Mouse (Mus musculus) liver, embryonic 12.5 days (tissue): Measurements from ENCODE around the gene Poc5. TPM values are rescaled to one million over a fixed set of nuclear protein-coding genes. Genes with fewer than 3 reads are reported as not detected.

Source experiments
- ATAC-seq: fragments of 200-750 bp; cut with Nextera tagmentation; 2 replicates; pipeline ENCODE4 v1.8.0; 2017; ENCODE audit warnings: moderate number of reproducible peaks, mild to moderate bottlenecking, moderate library complexity
- H3K27ac ChIP-seq: fragments of 300-500 bp; sonication (generic); 2 replicates; pipeline ENCODE4 v1.5.1; 2016; ENCODE audit warnings: mild to moderate bottlenecking
- H3K27me3 ChIP-seq: fragments of 300-500 bp; sonication (generic); replicated peaks from 2 replicates; pipeline ENCODE4 v1.6.1; 2016; ENCODE audit warnings: mild to moderate bottlenecking, moderate library complexity
- H3K36me3 ChIP-seq: fragments of 300-500 bp; sonication (generic); 2 replicates; pipeline ENCODE4 v1.6.1; 2016; ENCODE audit warnings: mild to moderate bottlenecking, moderate library complexity
- H3K4me1 ChIP-seq: fragments of 300-500 bp; sonication (generic); 2 replicates; pipeline ENCODE4 v1.6.1; 2016
- H3K4me2 ChIP-seq: fragments of 300-500 bp; sonication (generic); 2 replicates; pipeline ENCODE4 v1.6.1; 2016; ENCODE audit warnings: mild to moderate bottlenecking, moderate library complexity
- H3K4me3 ChIP-seq: fragments of 300-500 bp; sonication (generic); 2 replicates; pipeline ENCODE4 v1.5.1; 2016; ENCODE audit warnings: mild to moderate bottlenecking, moderate library complexity
- H3K9ac ChIP-seq: fragments of 300-500 bp; sonication (generic); 2 replicates; pipeline ENCODE4 v1.6.1; 2016; ENCODE audit warnings: mild to moderate bottlenecking, moderate library complexity
- H3K9me3 ChIP-seq: fragments of 300-500 bp; sonication (generic); replicated peaks from 2 replicates; pipeline ENCODE4 v1.6.1; 2016; ENCODE audit warnings: mild to moderate bottlenecking, moderate library complexity
- WGBS: fragments of 180-500 bp; shearing (Covaris S2); methylation state at CpG from one replicate; pipeline ENCODE4 v1.1.7; 2016; ENCODE audit not compliant: insufficient replicate concordance; 5-methylcytosine and 5-hydroxymethylcytosine counted together
- polyA plus RNA-seq: library from polyadenylated mRNA; unstranded; fragments of >200 nt; fragmentation: Nextera tagmentation; extraction: Ambion mirVana; gene quantifications from 2 replicates; pipeline ENCODE4 v1.2.1, GENCODE M21; 2016

Poc5 gene
- polyA plus RNA-seq, result 10.4 and 11.4 TPM in 2 replicates

DNA sequence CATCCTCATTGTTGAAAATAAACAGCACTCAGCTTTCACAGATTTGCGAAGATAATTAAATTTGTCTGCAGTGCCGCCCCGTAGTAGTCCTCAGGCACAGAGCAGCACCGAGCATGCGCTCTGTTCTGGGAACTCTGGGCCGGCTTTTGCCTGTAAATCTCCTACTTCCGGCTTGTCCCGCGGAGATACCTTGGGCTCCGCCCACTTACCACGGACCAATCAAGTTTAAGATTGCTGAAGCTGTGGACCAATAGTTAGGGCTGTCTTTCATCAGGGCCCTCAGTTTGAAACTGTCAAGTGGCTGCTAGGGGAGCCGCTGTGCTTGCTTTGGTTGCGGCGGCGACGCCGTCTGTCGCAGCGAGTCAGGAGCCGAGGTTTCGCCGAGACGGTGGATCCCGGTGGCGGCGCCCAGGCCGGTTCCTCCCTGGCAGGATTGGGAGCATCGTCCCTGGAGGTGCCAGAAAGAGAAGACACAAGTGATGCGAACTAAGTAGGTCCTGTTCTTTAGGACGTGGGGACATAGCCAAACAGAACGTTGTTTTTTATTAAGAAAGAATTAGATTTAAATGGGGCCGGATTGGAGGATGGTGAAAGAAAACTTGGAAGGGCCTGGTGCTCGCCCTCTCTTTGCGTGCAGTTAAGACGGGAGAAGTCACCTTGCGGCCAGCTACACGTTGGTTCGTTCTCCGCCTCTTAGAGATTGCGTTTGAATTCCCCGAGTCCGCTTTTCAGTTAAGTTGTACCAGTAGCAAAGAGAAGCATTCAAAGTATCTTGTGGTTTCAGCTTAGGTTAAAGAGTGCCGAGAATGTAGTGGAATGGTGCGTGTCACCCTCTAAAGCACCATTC, at the start of gene Poc5:
Poc5 (plus strand) TSS at position 253 of the 847 bp plus-strand sequence.
- peak within 1 kb of the TSS; percentile 79 for H3K4me2 ChIP-seq
- no peaks in the 10 kb centered on the region for H3K27me3 ChIP-seq
- H3K27ac ChIP-seq, result peak within 1 kb of the TSS; percentile 69
- peaks cover 12% of the 10 kb centered on the region for H3K4me1 ChIP-seq
- H3K36me3 ChIP-seq, result peaks cover 33% of the 10 kb centered on the region
- peak within 1 kb of the TSS; percentile 82 for H3K4me3 ChIP-seq
- peak; percentile 99 for ATAC-seq
- WGBS, result under 1% methylated on average over 44 of the region's 44 CpGs
- H3K9ac ChIP-seq, result peak within 1 kb of the TSS; percentile 75
- 0 out of 2 replicates have a peak, but pooled peaks cover 2% of the 10 kb centered on the region for H3K9me3 ChIP-seq

DNA sequence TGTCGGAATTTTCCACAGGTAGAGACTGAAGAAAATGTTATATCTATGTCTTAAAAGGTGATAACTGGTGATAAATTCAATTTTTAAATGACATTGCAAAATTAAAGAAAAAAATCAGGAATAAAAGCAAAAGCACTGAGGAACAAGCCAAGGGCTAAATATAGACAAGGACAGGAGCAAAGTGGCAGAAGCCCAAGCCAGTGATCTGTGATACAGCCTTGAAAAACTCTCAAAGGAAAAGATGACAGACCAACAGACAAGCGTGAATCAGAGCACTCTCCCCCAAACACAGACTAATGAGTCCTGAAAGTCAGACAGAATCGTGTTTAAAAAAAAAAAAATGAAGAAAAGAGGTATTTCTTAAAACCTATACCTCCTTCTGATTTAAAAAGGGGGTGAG, 46.6 kb upstream of the Poc5 start:
- Histone ChIP-seq H3K4me1 (no peaks in the 10 kb centered on the region), H3K4me3 (no peak overlapping the region), H3K9me3 (no peaks in the 10 kb centered on the region), H3K9ac (no peak overlapping the region), H3K4me2 (no peak overlapping the region), H3K36me3 (no peaks in the 10 kb centered on the region), H3K27ac (no peak overlapping the region), H3K27me3 (no peaks in the 10 kb centered on the region)
- whole genome bisulfite sequencing, result 42% methylated on average over 3 of the region's 3 CpGs
- no peak for ATAC-seq

DNA sequence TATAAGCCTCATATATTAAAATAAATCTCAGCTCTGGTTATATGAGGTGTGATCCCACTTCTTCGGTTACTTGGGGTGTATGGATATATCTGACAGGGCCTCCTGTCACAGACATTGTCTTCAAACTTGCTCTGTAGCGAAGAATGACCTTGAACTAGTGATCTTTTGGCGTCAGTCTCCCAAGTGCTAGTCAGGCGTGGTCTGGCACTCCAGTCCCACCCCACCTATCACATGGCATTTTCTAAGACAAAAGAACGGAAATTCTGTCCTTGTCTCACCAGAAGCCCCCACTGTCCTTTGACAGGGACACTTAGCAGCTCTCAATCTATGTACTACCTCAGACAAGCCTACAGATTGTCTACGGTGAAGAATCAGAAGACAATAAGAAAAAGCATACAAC, 43.3 kb upstream of the Poc5 start:
- no peaks in the 10 kb centered on the region for H3K27me3 ChIP-seq
- WGBS, result 63% methylated on average over 6 of the region's 6 CpGs
- H3K9me3 ChIP-seq, result no peaks in the 10 kb centered on the region
- H3K4me1 ChIP-seq, result no peaks in the 10 kb centered on the region
- no peak overlapping the region for H3K4me3 ChIP-seq
- no peak for ATAC-seq
- no peak overlapping the region for H3K27ac ChIP-seq
- H3K36me3 ChIP-seq, result no peaks in the 10 kb centered on the region
- H3K9ac ChIP-seq, result no peak overlapping the region
- no peak overlapping the region for H3K4me2 ChIP-seq

DNA sequence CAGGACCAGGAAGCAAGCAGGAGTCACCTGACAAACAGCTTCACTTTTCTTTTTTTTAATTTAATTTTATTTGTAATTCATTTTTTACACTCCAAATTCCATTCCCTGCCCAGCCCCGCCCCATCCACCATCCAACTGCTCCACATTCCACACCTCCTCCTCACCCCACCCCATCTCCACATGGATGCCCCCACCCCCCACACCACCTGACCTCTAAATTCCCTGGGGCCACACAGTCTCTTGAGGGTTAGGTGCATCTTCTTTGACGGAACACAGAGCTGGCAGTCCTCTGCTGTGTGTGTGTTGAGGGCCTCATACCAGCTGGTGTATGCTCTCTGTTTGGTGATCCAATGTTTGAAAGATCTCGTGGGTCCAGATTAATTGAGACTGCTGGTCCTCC, 41.5 kb upstream of the Poc5 start:
- Histone ChIP-seq H3K36me3 (no peaks in the 10 kb centered on the region), H3K27me3 (no peaks in the 10 kb centered on the region), H3K27ac (no peak overlapping the region), H3K9me3 (no peaks in the 10 kb centered on the region), H3K4me1 (no peaks in the 10 kb centered on the region), H3K4me2 (no peak overlapping the region), H3K9ac (no peak overlapping the region), H3K4me3 (no peak overlapping the region)
- 40% methylated on average over 3 of the region's 3 CpGs for WGBS
- ATAC-seq, result no peak

DNA sequence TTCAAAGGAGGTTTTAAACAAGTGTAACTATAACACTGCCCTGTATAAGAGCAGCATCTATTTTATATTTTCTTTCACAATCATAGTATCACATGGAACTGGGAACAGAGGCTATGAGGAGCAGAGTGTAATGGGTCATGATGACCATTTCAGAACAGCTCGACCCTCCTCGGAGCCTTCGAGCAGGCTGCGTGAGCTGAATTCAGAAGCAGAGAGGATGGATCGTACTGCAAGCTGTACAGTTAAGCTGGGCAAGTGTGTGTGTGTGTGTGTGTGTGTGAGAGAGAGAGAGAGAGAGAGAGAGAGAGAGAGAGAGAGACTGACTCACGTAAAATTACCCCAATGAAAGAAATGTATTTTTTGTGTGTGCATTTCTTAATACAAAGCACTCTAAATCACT, 37.9 kb upstream of the Poc5 start:
- no peaks in the 10 kb centered on the region for H3K4me1 ChIP-seq
- no peak overlapping the region for H3K4me3 ChIP-seq
- H3K9ac ChIP-seq, result no peak overlapping the region
- H3K27me3 ChIP-seq, result no peaks in the 10 kb centered on the region
- 82% methylated on average over 6 of the region's 6 CpGs for WGBS
- H3K27ac ChIP-seq, result no peak overlapping the region
- no peak overlapping the region for H3K4me2 ChIP-seq
- no peak for ATAC-seq
- no peaks in the 10 kb centered on the region for H3K36me3 ChIP-seq
- H3K9me3 ChIP-seq, result no peaks in the 10 kb centered on the region

DNA sequence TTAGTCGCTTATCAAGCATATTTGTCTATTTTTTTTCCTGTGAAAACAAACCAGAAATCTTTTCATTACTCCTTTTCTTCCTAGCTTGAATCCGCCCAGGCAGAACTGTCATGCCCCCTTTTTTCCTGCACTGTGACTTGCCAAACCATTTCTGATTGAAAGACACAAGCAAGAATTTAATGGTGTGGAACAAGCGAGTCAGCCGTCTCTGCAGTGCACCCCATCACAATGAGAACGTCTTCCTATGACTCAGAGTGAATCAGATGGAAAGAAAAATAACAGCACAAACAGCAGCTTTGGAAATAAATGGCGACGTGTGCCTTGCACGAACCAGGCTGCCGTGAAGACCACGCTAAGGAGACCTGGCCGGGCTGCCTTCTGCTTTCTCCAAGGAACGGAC, 36.8 kb upstream of the Poc5 start:
- Histone ChIP-seq H3K4me3 (no peak overlapping the region), H3K9me3 (no peaks in the 10 kb centered on the region), H3K36me3 (no peaks in the 10 kb centered on the region), H3K27ac (no peak overlapping the region), H3K27me3 (no peaks in the 10 kb centered on the region), H3K4me2 (no peak overlapping the region), H3K4me1 (no peaks in the 10 kb centered on the region), H3K9ac (no peak overlapping the region)
- ATAC-seq, result no peak
- WGBS, result 71% methylated on average over 12 of the region's 12 CpGs

DNA sequence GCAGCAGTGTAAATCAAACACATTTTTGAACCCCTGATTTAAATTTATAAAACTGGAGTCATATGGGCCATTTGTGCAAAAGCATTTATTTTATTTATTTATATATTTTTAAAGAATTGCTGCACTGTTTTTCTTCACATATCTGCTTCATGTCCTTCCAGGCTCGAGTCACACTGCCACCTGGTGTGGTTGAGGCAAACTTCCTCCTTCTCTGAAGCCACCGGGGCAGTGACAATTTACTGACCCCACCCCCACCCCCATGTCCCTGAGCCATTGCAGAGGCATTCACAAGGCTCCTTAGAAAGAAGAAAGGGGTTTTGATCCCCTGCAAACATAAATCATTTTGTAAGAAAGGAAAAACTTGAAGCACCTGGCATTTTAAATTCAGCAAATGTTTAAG, 12.6 kb upstream of the Poc5 start:
- WGBS, result 5% methylated on average over 2 of the region's 2 CpGs
- H3K4me3 ChIP-seq, result no peak overlapping the region
- no peaks in the 10 kb centered on the region for H3K9me3 ChIP-seq
- H3K27me3 ChIP-seq, result no peaks in the 10 kb centered on the region
- H3K36me3 ChIP-seq, result no peaks in the 10 kb centered on the region
- H3K4me2 ChIP-seq, result no peak overlapping the region
- no peak for ATAC-seq
- H3K27ac ChIP-seq, result no peak overlapping the region
- H3K9ac ChIP-seq, result no peak overlapping the region
- H3K4me1 ChIP-seq, result no peaks in the 10 kb centered on the region

DNA sequence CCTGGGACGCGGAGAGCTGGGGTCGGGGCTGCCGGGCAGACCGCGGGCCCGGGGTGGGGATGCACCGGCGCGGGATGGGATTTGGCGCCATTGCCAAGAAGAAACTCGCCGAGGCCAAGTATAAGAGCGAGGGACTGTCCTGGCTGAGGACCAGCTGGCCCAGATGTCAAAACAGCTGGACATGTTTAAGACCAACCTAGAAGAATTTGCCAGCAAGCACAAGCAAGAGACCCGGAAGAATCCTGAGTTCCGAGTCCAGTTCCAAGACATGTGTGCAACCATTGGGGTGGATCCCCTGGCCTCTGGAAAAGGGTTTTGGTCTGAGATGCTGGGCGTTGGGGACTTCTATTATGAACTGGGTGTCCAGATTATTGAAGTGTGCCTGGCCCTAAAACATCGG, 11.2 kb upstream of the Poc5 start:
- no peaks in the 10 kb centered on the region for H3K27me3 ChIP-seq
- ATAC-seq, result no peak
- 86% methylated on average over 18 of the region's 18 CpGs for WGBS

DNA sequence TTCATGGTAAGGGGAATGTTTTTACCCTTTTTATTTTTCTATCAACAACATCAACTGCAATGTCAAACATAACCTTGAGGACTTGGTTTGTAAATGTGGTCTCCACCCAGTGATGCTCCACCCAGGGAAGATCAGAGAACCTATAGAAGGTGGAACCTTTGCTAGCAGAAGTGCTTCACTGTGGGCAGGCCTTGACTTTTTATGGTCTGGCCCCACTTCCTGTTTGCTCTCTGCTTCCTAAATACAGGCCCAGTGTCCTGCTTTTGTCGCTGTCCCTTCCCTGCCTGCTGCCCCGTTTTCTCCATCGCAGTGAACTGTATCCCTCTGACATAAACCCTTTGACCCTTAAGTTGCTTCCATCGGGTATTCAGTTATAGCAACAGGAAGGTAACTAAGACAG, 10.2 kb upstream of the Poc5 start:
- H3K9me3 ChIP-seq, result no peaks in the 10 kb centered on the region
- WGBS, result 30% methylated on average over 4 of the region's 4 CpGs
- no peaks in the 10 kb centered on the region for H3K27me3 ChIP-seq
- H3K9ac ChIP-seq, result no peak overlapping the region
- no peak overlapping the region for H3K27ac ChIP-seq
- no peaks in the 10 kb centered on the region for H3K36me3 ChIP-seq
- no peak for ATAC-seq
- no peaks in the 10 kb centered on the region for H3K4me1 ChIP-seq
- H3K4me2 ChIP-seq, result no peak overlapping the region
- no peak overlapping the region for H3K4me3 ChIP-seq

More for the DNA sequence above, 11.2 kb upstream of the Poc5 start:
- no peaks in the 10 kb centered on the region for H3K36me3 ChIP-seq
- no peaks in the 10 kb centered on the region for H3K9me3 ChIP-seq
- no peak overlapping the region for H3K27ac ChIP-seq
- H3K4me3 ChIP-seq, result no peak overlapping the region
- no peak overlapping the region for H3K4me2 ChIP-seq
- no peak overlapping the region for H3K9ac ChIP-seq
- H3K4me1 ChIP-seq, result no peaks in the 10 kb centered on the region

DNA sequence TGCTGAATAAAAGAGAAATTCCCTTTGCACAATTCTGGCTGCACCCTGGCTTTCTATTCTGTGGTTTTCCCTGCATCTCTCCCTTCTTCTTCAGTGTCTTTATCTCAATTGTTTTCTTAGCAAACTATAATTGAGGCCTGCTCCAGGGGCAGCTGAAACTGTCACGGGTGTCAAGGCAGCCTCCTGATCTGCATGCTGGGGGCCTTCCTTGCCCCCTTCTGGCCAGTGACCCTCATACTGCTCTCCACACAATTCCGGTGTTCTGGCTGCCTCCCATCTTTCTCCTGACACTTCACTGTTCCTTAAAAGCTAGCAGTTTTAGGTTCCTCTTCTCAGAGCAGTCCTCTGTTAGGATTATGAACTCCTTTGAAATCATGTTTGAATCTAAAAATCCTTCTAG, 1.2 kb downstream of the Poc5 start:
- ATAC-seq, result no peak
- peak overlapping the region; percentile 82 for H3K4me3 ChIP-seq
- H3K27me3 ChIP-seq, result no peaks in the 10 kb centered on the region
- 20% methylated on average over 2 of the region's 2 CpGs for WGBS
- H3K36me3 ChIP-seq, result peaks cover 42% of the 10 kb centered on the region
- H3K27ac ChIP-seq, result peak overlapping the region; percentile 69
- H3K4me1 ChIP-seq, result peaks cover 12% of the 10 kb centered on the region
- 0 out of 2 replicates have a peak, but pooled peaks cover 2% of the 10 kb centered on the region for H3K9me3 ChIP-seq
- H3K4me2 ChIP-seq, result peak overlapping the region; percentile 79
- H3K9ac ChIP-seq, result peak overlapping the region; percentile 75

DNA sequence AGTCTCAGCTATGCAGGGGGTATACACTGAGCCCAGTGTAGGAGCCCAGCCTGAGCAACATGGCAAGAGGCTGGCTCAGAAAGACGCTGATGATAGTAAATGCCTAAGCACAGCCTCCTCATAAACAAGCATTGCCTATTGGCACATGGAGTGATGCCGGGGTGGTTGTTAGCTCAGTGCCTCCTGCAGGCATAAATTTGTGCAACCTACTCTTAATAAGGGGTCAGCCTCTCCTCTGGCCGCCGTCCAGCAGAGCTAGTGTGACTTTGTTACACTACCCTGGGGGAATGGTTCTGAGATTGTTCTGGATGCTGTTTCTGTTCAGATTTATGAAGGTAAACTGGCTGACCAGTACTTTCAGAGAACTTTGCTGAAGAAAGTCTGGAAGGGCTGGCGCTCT, 13.2 kb downstream of the Poc5 start:
- 87% methylated on average over 5 of the region's 5 CpGs for WGBS
- Histone ChIP-seq H3K9ac (no peak overlapping the region), H3K27ac (no peak overlapping the region), H3K4me1 (no peaks in the 10 kb centered on the region), H3K27me3 (no peaks in the 10 kb centered on the region), H3K4me2 (no peak overlapping the region), H3K9me3 (no peaks in the 10 kb centered on the region), H3K4me3 (no peak overlapping the region), H3K36me3 (peaks cover 94% of the 10 kb centered on the region)
- no peak for ATAC-seq

DNA sequence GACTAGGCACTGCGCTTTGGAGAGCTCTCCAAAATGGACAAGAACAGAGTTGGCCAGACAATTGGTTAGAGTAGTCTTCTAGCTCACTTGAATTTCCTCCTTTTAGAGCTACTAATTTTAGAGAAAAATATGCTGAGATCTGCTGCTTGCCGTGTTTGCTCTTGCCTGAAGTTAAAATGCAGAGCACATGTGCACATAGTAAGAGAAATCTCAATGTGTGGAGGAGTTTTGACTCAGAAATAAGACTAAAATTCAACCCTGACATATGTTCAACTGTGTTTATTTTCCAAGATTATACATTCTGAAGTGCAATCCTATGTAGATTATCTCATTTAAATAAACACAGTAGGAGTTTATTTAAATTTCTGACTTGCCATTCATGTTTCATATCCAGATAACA, 17.4 kb downstream of the Poc5 start:
- no peak for ATAC-seq

More for the DNA sequence above, 17.4 kb downstream of the Poc5 start:
- Histone ChIP-seq H3K9me3 (no peaks in the 10 kb centered on the region), H3K4me1 (no peaks in the 10 kb centered on the region), H3K4me2 (no peak overlapping the region), H3K9ac (no peak overlapping the region), H3K27me3 (no peaks in the 10 kb centered on the region), H3K36me3 (peaks cover 81% of the 10 kb centered on the region), H3K4me3 (no peak overlapping the region), H3K27ac (no peak overlapping the region)
- 94% methylated on average over 2 of the region's 2 CpGs for WGBS
